Mouse (Mus musculus) neutrophil, adult 5-6 weeks (primary cell): ENCODE results near the gene Mecom. TPM values are rescaled to one million over a fixed set of nuclear protein-coding genes. Genes with fewer than 3 reads are reported as not detected.

Experiments used
- ATAC-seq: fragments of 151-379, 151-347 bp; 2 replicates; pipeline ENCODE4 v1.8.0; 2017; ENCODE audit warnings: mild to moderate bottlenecking, moderate TSS enrichment; ENCODE audit not compliant: insufficient number of reproducible peaks, poor library complexity, low FRiP score, severe bottlenecking; ENCODE audit errors: extremely low read depth
- total RNA-seq: library from RNA; stranded (forward); fragments of 200-1000 nt; gene quantifications from 2 replicates; pipeline ENCODE4 v1.2.3, GENCODE M21; 2017

Mecom gene
- total RNA-seq, 1 experiment from 2014 or later: not detected

DNA sequence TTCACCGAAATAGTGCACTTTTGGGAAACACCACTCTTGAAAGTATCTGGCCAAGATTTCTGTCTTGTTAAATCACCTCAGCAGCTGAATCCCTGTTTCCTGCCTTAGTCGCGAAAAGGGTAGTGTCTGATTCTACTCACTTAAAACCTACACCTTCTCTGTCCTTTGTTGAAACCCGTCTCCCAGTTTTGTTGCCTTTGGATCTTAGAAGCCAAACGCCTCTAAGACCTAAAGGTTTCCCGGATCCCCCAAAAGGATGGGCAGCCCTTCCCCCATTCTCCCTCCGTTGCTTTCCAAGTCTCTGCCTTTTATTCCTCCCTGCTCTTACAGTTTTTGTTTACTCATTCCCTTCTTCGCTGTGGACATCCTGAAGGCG, 32.0 kb downstream of the Mecom start:
- no peak for ATAC-seq

- ATAC-seq: no peak
These were observed 32.7 kb downstream of the Mecom start for GRCm38 (mm10) chr3:30514901-30515794.

DNA sequence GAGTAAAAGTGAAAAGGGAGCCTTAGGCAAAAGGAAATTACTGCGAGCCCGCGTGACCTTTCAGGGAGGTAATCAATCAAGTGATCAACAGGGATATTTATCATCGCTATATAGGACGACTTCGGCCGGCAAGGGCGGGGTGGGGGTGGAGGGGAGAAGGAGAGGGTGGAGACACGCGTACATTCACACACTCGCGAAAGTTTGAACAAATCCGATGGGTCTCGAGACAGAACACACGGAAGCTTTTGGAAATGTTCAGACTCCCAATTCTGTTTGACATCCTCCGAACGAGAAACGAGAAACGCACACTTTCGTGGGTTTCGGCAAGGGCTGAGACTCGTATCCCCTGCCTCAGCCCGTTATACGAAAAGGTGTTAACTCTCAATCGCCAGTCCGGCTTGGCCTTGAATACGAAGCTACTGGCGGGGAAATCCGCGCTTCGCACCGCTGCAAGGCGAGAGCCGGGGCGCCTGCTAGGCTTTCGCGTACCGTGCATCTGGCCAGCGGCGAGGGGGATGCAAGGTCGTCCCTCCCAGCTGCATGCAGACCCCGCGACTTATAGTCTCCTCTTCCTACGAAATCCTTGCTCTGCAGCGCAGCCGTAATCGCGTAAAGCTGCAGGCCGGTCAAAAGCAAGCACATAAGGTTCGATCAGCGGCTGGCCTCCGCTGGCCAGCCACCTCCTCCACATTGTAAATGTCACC, 33.6 kb downstream of the Mecom start:
- ATAC-seq: no peak

DNA sequence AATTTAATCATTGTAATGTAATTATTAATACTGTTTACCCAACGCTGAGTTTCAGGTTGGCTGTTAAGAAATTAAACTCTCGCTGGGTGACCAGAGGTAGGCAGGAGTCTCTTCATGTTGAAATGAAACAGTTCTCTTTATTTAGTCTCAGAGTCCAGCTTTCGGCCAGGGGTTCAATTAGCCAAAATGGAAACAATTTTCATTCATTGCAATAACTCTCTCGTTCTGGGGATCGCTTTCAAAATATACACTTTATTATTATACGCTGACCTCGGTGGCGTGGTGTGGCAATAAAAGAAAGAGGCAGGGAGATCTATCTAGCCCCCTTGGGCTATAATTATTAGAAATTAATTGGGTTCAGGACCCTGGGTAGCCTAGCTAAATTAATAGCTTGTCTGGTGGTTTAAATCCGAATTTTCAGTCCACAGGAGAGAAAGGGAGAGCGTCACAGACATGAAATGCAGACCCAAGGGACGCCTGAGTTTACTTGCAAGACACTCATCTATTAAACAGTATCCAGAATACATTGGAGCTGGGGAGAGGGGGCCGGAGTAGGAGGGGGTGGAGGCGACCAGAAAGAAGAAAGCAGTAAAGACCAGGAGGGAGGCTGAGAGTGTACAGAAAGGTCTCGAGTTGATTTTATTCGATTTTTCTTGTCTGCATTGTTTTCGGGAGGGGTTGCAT, 34.4 kb downstream of the Mecom start:
- no peak for ATAC-seq

GRCm38 (mm10) chr3:30512459-30513030, 35.3 kb downstream of the Mecom start:
- ATAC-seq: no peak

GRCm38 (mm10) chr3:30511796-30512195, 36.0 kb downstream of the Mecom start:
- ATAC-seq: no peak

DNA sequence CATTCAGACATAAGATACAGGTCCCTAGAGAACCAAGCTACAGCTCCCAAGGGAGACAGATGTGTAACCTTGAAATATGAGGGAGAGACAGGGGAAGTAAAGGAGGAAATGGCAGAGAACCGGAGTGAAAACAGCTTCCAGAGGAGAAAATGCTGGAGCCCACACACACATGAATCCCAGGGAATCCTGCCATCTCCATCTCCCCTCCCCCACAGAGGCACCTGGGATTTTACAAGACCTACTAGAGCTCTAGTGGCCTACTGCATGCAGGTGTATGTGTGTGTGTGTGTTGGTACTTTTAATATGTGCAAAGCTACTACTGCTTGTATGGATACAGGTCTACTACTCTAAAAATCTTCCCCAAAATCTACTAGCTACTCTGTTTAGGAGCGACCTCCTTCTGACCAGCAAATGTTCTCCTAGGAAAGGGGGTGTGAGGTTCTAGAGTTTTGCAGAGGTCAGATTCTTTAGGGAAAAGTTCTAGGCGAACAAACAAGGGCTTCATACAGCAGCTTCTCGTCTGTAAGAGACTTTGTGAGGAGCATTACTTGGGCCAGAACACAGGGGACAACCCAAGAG, 36.7 kb downstream of the Mecom start:
- ATAC-seq: no peak

DNA sequence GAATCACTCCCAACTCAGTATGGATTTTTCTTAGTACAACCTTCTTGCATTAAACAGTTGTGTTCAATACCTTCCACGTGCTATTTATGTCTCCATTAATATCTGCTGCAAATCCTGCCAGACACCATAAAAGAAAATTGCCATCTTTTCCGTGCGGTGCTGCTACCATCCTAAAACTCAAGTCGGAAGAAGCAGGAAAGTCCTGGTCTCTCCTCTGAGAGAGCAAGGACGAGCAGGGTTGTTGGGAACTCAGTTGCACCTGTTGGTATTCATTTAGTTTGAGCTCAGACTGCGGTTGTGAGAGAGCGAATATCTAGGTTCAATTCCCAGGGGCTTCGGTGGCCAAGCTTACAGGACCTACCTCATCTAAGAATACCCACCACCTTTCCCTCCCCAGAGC, 37.2 kb downstream of the Mecom start:
- ATAC-seq: no peak

GRCm38 (mm10) chr3:30510105-30510504, 37.7 kb downstream of the Mecom start:
- ATAC-seq: no peak

DNA sequence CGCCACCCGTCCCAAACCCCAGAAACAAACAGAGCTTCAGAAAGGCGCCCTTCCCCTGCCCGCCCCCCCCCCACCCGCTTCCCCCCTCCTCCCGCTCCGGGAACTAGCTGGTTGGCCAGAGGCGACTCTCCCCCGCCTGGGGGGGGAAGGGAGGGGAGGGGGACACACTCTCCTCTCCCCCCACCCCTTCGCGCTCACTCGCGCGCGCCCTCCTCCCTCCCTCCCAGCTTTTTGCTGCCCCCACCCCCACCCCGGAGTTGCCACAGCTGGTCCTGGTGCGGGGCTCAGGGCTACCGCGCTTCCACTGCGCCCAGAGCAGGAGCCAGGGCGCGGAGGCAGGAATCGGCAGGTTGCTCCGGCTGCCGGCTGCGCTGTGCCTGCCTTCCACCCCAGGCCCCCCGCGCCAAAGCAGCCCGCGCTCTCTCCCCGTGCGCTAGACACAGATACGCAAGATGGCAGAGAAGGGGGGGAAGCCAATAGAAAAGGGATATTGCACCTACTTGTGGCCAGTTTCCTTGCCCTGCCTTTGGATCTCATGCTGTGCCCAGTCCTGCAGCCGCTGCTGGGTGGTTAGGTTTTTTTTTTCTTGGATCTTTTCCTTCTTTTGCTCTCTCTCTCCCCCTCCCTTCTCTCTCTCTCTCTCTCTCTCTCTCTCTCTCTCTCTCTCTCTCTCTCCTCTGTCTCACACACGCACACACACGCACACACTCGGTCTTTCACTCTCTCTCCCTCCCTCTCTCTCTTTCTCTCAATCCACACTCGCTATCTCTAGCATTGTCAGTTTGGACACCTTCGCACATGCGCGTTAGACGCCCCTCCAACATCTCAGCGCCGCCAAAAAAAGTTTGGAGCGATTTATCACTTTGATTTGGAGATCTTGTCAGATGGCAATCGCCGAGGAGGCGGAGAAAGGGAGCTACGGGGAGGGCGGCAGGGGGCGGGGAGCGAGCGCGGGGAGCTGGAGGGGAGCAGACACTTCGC, 38.6 kb downstream of the Mecom start:
- no peak for ATAC-seq

GRCm38 (mm10) chr3:30508296-30508929, 39.4 kb downstream of the Mecom start:
- ATAC-seq: no peak

DNA sequence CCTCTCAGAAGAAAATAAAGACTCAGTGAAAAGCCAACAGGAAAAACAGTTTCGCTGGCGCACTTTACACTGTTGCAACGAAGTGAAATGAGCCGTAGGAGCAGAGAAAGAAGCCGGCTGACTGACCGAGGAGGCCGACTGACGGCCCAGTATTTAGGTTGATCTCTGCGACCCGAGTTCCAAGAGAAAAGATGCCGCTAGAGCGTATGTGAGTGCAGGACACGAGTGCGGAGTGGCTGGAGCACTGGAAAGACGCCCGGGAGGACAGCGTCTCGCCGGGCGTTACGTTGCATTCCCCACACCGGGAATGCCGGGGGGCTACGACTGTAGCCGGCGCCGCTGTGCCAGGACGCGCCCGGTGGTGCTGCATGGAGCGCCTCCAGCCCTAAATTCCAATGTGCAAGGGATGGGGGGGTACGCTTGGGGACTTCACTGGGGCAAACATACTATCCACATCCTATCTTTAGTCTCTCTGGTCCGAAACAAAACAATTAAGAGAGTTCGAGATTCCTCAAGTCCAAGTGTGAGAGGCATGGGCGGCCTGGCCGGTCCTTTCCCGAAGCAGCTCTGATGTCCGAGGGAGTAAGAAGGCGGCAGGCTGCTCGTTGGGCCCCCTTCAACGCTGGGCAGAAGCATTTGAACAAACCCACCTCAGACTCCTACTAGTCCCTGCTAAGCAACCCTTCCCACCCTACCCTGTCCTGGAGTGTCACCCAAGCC, 40.1 kb downstream of the Mecom start:
- no peak for ATAC-seq

GRCm38 (mm10) chr3:30507028-30507575, 40.7 kb downstream of the Mecom start:
- ATAC-seq: no peak

GRCm38 (mm10) chr3:30506329-30507027, 41.3 kb downstream of the Mecom start:
- no peak for ATAC-seq

GRCm38 (mm10) chr3:30505741-30506251, 42.0 kb downstream of the Mecom start:
- ATAC-seq: no peak

DNA sequence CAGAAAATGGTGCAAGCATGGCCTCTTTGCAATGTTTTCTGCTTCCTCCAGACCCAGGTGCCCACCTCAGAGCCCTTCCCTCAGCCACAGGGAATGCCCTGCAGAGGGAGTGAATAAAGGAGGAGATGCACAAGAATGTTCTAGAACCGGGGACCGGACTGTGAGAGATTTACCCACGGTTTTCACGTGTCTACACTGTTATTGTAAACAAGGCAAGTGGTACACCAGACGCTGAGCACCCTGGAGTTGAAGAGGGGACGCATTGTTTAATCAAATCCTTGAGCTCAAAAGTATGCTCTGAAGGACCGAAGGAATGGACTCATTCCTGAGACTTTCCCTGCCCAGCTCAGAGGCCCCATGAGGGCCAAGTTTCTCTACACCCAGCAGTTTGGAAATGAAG, 43.2 kb downstream of the Mecom start:
- ATAC-seq: no peak
